Mouse (Mus musculus) forebrain, embryonic 10.5 days (tissue): ENCODE measurements around the gene Sgip1. TPM values are rescaled to one million over a fixed set of nuclear protein-coding genes. Genes with fewer than 3 reads are reported as not detected.
A peak's percentile ranks its signal among the peaks of the same experiment; 100 is the strongest.

ENCODE experiments used
- DNase-seq: peaks from one replicate; pipeline ENCODE4 v3.0.0-alpha.2; 2017; ENCODE audit warnings: low spot score; ENCODE audit errors: extremely low spot score
- H3K27ac ChIP-seq: fragments of 300-500 bp; sonication (generic); 2 replicates; pipeline ENCODE4 v1.5.1; 2016; ENCODE audit warnings: mild to moderate bottlenecking
- H3K27me3 ChIP-seq: fragments of 300-500 bp; sonication (generic); 2 replicates; pipeline ENCODE4 v1.6.1; 2016; ENCODE audit warnings: mild to moderate bottlenecking; ENCODE audit not compliant: poor library complexity, severe bottlenecking
- H3K36me3 ChIP-seq: fragments of 300-500 bp; sonication (generic); replicated peaks from 2 replicates; pipeline ENCODE4 v1.6.1; 2016; ENCODE audit warnings: mild to moderate bottlenecking, moderate library complexity
- H3K4me1 ChIP-seq: fragments of 300-500 bp; sonication (generic); 2 replicates; pipeline ENCODE4 v1.6.1; 2016
- H3K4me3 ChIP-seq: fragments of 300-500 bp; sonication (generic); 2 replicates; pipeline ENCODE4 v1.5.1; 2016; ENCODE audit warnings: mild to moderate bottlenecking, moderate library complexity
- H3K9me3 ChIP-seq: fragments of 300-500 bp; sonication (generic); 2 replicates; pipeline ENCODE4 v1.6.1; 2016; ENCODE audit warnings: mild to moderate bottlenecking, moderate library complexity
- WGBS: fragments of 180-500 bp; shearing (Covaris S2); methylation state at CpG from one replicate; pipeline ENCODE4 v1.1.7; 2016; 5-methylcytosine and 5-hydroxymethylcytosine counted together
- polyA plus RNA-seq: library from polyadenylated mRNA; unstranded; fragments of >200 nt; fragmentation: Nextera tagmentation; extraction: Ambion mirVana; gene quantifications from 2 replicates; pipeline ENCODE4 v1.2.1, GENCODE M21; 2016

Sgip1 gene
- polyA plus RNA-seq, 1 experiment from 2014 or later, result 7.5 TPM

- Histone ChIP-seq H3K4me3 (peak within 1 kb of the TSS; percentile 47), H3K36me3 (no peaks in the 10 kb centered on the region), H3K27me3 (peaks cover 86% of the 10 kb centered on the region), H3K27ac (no peak within 1 kb of the TSS; the same call in 1 of the 2 replicates), H3K4me1 (peaks cover 36% of the 10 kb centered on the region), H3K9me3 (0 out of 2 replicates have a peak, but pooled peaks cover 3% of the 10 kb centered on the region)
- WGBS, result 3% methylated on average over 13 of the region's 13 CpGs
- DNase-seq, result peak; percentile 51
These were observed 237.3 kb downstream of the Sgip1 start, which contains the start of gene Tctex1d1 for GRCm38 (mm10) chr4:102978440-102978839. Gene Tctex1d1 (plus strand): TSS chr4:102978606.

GRCm38 (mm10) chr4:102979385-102979784, 238.3 kb downstream of the Sgip1 start:
- Histone ChIP-seq H3K4me1 (peaks cover 34% of the 10 kb centered on the region), H3K36me3 (no peaks in the 10 kb centered on the region), H3K9me3 (0 out of 2 replicates have a peak, but pooled peaks cover 3% of the 10 kb centered on the region), H3K27me3 (peaks cover 79% of the 10 kb centered on the region), H3K4me3 (peak overlapping the region; percentile 47; the same call in 1 of the 2 replicates), H3K27ac (no peak overlapping the region)
- WGBS, result 55% methylated on average over 5 of the region's 5 CpGs
- DNase-seq, result no peak

DNA sequence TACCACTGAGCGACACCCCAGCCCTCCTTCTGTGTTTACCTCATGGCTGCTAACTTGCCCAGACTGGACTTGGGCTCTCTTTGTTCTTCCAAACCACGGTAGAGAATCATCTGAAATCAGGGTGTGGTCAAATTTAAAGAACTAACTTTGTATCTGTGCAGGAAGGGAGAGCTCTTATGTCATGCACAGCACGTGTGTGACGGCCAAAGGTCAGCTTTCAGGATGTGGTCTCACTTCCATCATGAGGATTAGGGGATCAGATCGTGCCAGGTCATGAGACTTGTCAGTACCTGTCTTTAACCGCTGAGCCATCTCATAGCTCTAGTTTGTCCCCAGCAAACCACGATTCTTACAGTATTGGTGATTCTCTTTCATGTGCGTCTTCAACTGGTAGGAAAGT, 240.6 kb downstream of the Sgip1 start:
- Histone ChIP-seq H3K9me3 (0 out of 2 replicates have a peak, but pooled peaks cover 3% of the 10 kb centered on the region), H3K27me3 (peaks cover 60% of the 10 kb centered on the region), H3K36me3 (no peaks in the 10 kb centered on the region), H3K4me3 (no peak overlapping the region), H3K4me1 (peaks cover 21% of the 10 kb centered on the region), H3K27ac (no peak overlapping the region)
- WGBS, result 89% methylated on average over 8 of the region's 8 CpGs
- no peak for DNase-seq

DNA sequence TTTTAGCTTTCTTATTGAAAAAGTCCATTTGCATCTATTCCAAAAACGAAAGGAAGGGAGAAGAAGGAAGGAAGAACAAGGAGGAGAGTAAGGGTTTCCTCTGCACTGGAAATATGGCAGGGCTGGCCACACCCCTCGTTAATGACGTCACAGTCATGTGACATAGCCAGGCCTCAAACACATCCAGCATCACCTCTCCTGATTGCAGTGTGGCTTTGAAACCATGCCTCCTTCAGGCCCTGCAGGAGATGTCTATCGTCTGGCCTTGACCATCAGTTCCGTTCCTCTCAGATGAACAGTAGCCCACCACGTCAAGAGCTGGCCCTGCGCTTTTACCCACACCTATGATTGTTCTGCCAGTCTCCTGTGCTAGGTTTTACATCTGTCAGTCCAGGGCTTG, 245.1 kb downstream of the Sgip1 start:
- no peak for DNase-seq
- WGBS, result 76% methylated on average over 7 of the region's 7 CpGs

GRCm38 (mm10) chr4:102986917-102987316, 245.8 kb downstream of the Sgip1 start:
- Histone ChIP-seq H3K36me3 (no peaks in the 10 kb centered on the region), H3K27me3 (peaks cover 15% of the 10 kb centered on the region; the same call in 1 of the 2 replicates), H3K4me1 (peaks cover 9% of the 10 kb centered on the region), H3K4me3 (no peak overlapping the region), H3K9me3 (no peaks in the 10 kb centered on the region), H3K27ac (no peak overlapping the region)
- DNase-seq, result no peak
- 8% methylated on average over 2 of the region's 2 CpGs for WGBS

More for the DNA sequence above, 245.1 kb downstream of the Sgip1 start:
- Histone ChIP-seq H3K4me3 (no peak overlapping the region), H3K27me3 (peaks cover 20% of the 10 kb centered on the region), H3K27ac (no peak overlapping the region), H3K4me1 (peaks cover 5% of the 10 kb centered on the region), H3K9me3 (0 out of 2 replicates have a peak, but pooled peaks cover under 1% of the 10 kb centered on the region), H3K36me3 (no peaks in the 10 kb centered on the region)

- WGBS, result 44% methylated on average over 4 of the region's 4 CpGs
- DNase-seq, result no peak
- no peak overlapping the region for H3K4me3 ChIP-seq
These were observed 246.2 kb downstream of the Sgip1 start for GRCm38 (mm10) chr4:102987325-102987724.

DNA sequence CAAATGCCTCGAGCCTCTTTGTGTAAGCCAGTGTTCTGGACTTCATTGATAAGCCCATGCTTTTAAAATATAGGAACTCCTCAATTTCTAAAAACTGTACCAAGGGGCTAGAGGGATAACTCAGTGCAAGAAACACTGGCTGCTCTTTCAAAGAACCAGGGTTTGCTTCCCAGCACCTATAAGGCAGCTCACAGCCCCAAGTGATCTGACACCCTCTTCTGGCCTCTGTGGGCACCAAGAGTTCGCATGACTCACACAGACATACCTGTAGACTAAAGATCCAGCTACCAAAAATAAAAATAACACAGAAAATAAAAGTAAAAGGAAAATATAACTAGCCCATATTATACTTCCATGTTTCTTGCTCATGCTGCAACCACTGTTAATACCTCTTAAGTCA, 246.7 kb downstream of the Sgip1 start:
- no peaks in the 10 kb centered on the region for H3K36me3 ChIP-seq
- H3K27me3 ChIP-seq, result peaks cover 9% of the 10 kb centered on the region; the same call in 1 of the 2 replicates
- no peak for DNase-seq
- H3K9me3 ChIP-seq, result no peaks in the 10 kb centered on the region
- H3K4me1 ChIP-seq, result peaks cover 12% of the 10 kb centered on the region
- H3K27ac ChIP-seq, result no peak overlapping the region
- no peak overlapping the region for H3K4me3 ChIP-seq
- 68% methylated on average over 2 of the region's 2 CpGs for WGBS

More at GRCm38 (mm10) chr4:102987325-102987724, 246.2 kb downstream of the Sgip1 start:
- Histone ChIP-seq H3K9me3 (no peaks in the 10 kb centered on the region), H3K27me3 (peaks cover 13% of the 10 kb centered on the region; the same call in 1 of the 2 replicates), H3K4me1 (peaks cover 12% of the 10 kb centered on the region), H3K27ac (no peak overlapping the region), H3K36me3 (no peaks in the 10 kb centered on the region)

DNA sequence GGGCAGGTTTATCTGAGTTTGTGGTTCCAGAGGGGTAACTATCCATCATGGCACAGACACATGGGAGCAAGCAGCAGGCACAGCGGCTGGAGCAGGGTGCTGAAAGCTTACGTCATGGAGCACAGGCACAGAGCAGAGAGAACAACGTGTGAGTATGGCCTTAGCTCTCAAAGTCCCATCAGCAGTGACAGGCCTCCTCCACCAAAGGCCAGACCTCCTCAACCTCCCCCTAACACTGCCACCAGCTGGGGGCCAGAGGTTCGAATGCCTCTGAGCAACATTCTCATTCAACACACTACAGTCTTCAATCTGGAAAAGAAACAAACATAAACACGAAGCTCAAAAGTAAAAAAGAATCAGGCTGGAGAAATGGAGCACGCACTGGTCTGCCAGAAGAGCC, 247.4 kb downstream of the Sgip1 start:
- Histone ChIP-seq H3K27ac (no peak overlapping the region), H3K4me1 (peaks cover 12% of the 10 kb centered on the region), H3K4me3 (no peak overlapping the region), H3K36me3 (no peaks in the 10 kb centered on the region), H3K9me3 (no peaks in the 10 kb centered on the region), H3K27me3 (peaks cover 9% of the 10 kb centered on the region; the same call in 1 of the 2 replicates)
- WGBS, result 85% methylated on average over 6 of the region's 6 CpGs
- DNase-seq, result no peak

DNA sequence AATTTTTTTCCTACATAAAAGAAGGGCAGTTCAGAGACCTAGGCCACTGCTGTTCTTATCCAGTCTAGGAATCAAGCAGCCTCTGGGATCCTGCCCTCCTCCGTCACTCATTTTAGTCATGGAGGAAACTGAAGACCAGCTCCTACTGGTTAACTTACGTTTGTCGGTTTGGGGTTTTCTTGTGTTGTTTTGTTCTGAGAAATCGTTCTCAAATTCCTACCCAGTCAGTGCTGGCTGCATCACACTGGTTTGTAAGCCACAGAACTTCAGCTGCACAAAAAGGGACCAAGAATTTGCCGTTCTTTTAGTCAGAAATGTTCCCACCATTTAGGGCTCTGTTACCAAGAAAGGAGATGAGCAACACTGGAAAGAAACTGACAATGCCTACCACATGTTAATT, 248.3 kb downstream of the Sgip1 start:
- 84% methylated on average over 5 of the region's 5 CpGs for WGBS
- no peak overlapping the region for H3K4me3 ChIP-seq
- no peaks in the 10 kb centered on the region for H3K9me3 ChIP-seq
- peaks cover 12% of the 10 kb centered on the region for H3K4me1 ChIP-seq
- no peak overlapping the region for H3K27ac ChIP-seq
- DNase-seq, result no peak
- no peaks in the 10 kb centered on the region for H3K36me3 ChIP-seq
- H3K27me3 ChIP-seq, result peaks cover 6% of the 10 kb centered on the region; the same call in 1 of the 2 replicates

GRCm38 (mm10) chr4:102990016-102990415, 248.9 kb downstream of the Sgip1 start:
- DNase-seq, result no peak
- no peak overlapping the region for H3K4me3 ChIP-seq
- no peaks in the 10 kb centered on the region for H3K36me3 ChIP-seq
- no peaks in the 10 kb centered on the region for H3K9me3 ChIP-seq
- H3K4me1 ChIP-seq, result peaks cover 12% of the 10 kb centered on the region
- 82% methylated on average over 4 of the region's 4 CpGs for WGBS
- H3K27me3 ChIP-seq, result peaks cover 5% of the 10 kb centered on the region; the same call in 1 of the 2 replicates
- no peak overlapping the region for H3K27ac ChIP-seq

DNA sequence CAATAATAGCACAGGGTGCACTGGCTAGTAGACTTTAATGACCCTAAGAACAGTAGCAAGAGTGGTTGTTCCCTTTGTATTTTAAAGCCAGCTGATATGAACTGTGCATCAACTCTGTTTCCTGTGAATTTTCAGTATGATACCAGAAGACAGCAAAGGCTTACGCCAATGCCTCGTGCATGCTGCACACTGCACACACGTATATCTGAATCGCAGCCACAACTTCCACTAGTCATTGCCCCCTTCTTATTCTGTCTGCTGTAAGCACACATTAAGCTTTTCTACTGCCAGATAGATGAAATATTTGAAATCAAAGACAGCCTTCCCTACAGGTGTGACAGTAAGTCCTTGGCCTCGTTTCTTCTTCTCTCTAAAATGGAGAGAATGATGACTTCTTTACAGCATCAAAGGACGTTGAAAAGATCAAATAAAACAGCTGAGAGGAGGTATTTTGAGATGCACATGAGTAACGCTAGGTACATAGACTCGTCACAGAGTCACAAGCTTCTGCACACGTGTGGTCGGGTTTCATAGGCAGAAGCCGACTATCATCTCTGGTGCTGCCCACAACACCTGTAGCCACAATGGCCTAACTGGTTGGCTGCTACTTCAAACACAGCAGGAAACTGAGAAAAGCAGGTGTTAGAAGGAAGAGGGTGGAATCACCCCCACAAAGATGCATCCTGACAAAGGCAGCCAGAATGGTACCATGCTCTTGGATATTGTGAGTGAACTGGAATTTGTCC, 249.7 kb downstream of the Sgip1 start:
- no peaks in the 10 kb centered on the region for H3K9me3 ChIP-seq
- H3K4me3 ChIP-seq, result no peak overlapping the region
- H3K27me3 ChIP-seq, result peaks cover 5% of the 10 kb centered on the region; the same call in 1 of the 2 replicates
- H3K36me3 ChIP-seq, result no peaks in the 10 kb centered on the region
- no peak for DNase-seq
- peaks cover 12% of the 10 kb centered on the region for H3K4me1 ChIP-seq
- H3K27ac ChIP-seq, result no peak overlapping the region
- 86% methylated on average over 11 of the region's 11 CpGs for WGBS

DNA sequence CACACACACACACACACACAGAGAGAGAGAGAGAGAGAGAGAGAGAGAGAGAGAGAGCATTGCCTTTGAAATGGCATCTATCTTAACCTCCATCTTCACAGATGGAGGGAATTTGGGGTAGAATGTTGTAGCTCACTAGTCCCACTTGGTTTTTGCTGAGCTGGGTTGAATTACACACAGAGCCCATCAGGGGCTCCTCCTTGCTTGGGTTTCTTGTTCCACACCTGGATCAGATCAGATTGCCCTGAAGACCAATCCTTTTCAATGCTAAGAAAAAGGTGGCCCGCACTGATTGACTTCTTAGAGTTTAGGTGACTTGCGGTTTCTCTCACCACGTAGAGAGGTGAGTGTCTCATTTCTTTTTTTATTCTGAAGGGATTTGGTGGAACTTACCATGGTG, 250.6 kb downstream of the Sgip1 start:
- Histone ChIP-seq H3K4me3 (no peak overlapping the region), H3K27me3 (peaks cover 5% of the 10 kb centered on the region; the same call in 1 of the 2 replicates), H3K36me3 (no peaks in the 10 kb centered on the region), H3K4me1 (peaks cover 12% of the 10 kb centered on the region), H3K27ac (no peak overlapping the region), H3K9me3 (no peaks in the 10 kb centered on the region)
- WGBS, result 52% methylated on average over 3 of the region's 3 CpGs
- no peak for DNase-seq

- no peak overlapping the region for H3K27ac ChIP-seq
- no peak for DNase-seq
- H3K36me3 ChIP-seq, result no peaks in the 10 kb centered on the region
- H3K4me3 ChIP-seq, result no peak overlapping the region
- 93% methylated on average over 4 of the region's 4 CpGs for WGBS
- H3K27me3 ChIP-seq, result no peaks in the 10 kb centered on the region
- H3K9me3 ChIP-seq, result no peaks in the 10 kb centered on the region
- H3K4me1 ChIP-seq, result peaks cover 16% of the 10 kb centered on the region
These were observed 263.6 kb downstream of the Sgip1 start for GRCm38 (mm10) chr4:103004681-103005080.
